Mouse (Mus musculus) cerebellum, adult 2 months (tissue): Measurements from ENCODE around the gene Myl6b.

Experiments used
- CTCF ChIP-seq: fragments of 200-500 bp; IDR thresholded peaks from 2 replicates; pipeline ENCODE4 v1.5.1; 2011; ENCODE audit warnings: low read depth, mild to moderate bottlenecking, control low read depth, low read length, moderate library complexity, borderline replicate concordance; ENCODE audit not compliant: insufficient read depth
- POLR2A ChIP-seq: fragments of 200-500 bp; IDR thresholded peaks from 2 replicates; pipeline ENCODE4 v1.6.1; 2011; ENCODE audit warnings: low read length, control low read depth, borderline replicate concordance; ENCODE audit not compliant: insufficient read depth

GRCm38 (mm10) chr10:128536266-128536940 lies 37.9 kb upstream of the Myl6b start:
- TF ChIP-seq POLR2A (no peak), CTCF (peak; percentile 88)
